Mouse (Mus musculus) right cerebral cortex, adult 18-20 months (tissue): ENCODE data around the gene Sppl2c.
"Not testable (repeated sequence)": the region's sequence is repeated elsewhere in the genome, so short reads cannot be mapped to it uniquely, and the experiment has no call there.

Experiments used
- DNase-seq: peaks from one replicate; pipeline ENCODE4 v3.0.0; 2022; ENCODE audit warnings: mixed read lengths

The Sppl2c gene

GRCm38 (mm10) chr11:104197861-104198260 lies 11.7 kb downstream of the Sppl2c start:
- DNase-seq, result no peak

DNA sequence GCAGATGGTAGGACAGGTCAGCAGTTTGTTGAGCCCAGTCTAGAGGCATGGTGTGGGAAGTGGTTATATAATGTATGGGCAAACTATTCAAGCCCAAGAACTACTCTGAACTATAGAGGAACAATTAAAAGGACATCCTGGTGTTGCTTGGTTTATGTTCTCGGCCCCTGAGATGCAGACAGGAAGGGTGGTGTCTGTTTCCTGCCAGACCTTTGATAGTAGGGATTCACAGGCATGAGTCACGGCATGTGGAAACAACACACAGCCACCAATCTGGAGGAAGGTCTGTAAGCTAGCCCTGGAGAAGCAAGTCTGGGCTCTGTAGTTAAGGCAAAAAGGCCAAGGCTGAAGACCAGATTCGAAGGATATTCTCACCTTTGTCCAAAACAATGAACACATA lies 17.1 kb downstream of the Sppl2c start:
- no peak for DNase-seq

GRCm38 (mm10) chr11:104206573-104206972 lies 20.4 kb downstream of the Sppl2c start:
- no peak for DNase-seq

- DNase-seq, result no peak
These were observed 22.9 kb downstream of the Sppl2c start for GRCm38 (mm10) chr11:104209041-104209440.

DNA sequence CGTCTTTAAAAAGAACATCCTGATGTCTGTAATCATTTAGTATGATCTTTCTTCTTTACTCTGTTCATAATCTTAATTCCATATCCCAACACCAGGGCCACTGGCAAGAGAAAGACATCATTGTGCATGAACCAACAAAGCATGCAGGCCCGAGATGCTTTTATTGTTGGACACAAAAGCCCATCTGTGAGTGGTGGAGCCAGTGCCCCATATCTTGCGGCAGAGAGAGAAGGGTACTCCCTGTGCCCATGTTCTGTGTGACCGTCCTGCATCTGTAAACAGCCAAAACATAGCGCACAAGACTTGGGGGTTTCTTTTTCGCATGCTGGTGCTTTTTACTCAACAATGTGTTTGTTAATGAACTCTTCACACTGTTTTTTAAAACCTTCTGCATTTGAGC lies 25.1 kb downstream of the Sppl2c start:
- DNase-seq, result no peak

DNA sequence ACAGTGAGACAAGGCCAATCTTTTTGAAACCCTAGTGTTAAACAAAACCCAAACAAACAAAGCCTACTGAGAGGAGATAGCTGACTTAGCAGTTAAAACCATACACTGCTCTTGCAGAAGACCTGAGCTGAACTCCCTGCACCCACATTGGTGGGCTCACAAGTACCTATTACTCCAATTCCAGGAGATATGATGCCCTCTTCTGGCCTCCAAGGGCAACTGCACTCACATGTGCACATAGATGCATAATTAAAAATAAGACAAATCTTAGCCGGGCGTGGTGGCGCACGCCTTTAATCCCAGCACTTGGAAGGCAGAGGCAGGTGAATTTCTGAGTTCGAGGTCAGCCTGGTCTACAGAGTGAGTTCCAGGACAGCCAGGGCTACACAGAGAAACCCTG lies 28.0 kb downstream of the Sppl2c start:
- not testable (repeated sequence) for DNase-seq

GRCm38 (mm10) chr11:104218075-104218474 lies 31.9 kb downstream of the Sppl2c start:
- no peak for DNase-seq

DNA sequence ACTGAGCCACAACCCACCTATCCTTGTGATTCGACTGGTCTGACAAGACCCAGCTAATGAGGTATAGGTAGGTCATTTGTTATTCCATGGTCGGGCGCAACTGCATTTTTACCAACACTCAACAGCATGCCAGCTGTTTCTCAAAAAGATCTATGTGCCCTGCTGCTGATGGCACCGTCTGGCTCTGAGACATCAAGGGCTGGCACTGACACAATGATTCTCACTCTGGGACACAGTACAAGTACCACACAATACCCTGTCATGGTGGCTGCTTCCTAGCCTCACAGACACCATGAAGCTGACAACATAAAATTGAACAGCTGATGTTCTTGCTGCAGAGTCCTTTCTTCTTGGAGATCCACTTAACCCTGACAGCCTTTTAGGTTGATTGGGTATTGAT lies 34.2 kb downstream of the Sppl2c start:
- no peak for DNase-seq

DNA sequence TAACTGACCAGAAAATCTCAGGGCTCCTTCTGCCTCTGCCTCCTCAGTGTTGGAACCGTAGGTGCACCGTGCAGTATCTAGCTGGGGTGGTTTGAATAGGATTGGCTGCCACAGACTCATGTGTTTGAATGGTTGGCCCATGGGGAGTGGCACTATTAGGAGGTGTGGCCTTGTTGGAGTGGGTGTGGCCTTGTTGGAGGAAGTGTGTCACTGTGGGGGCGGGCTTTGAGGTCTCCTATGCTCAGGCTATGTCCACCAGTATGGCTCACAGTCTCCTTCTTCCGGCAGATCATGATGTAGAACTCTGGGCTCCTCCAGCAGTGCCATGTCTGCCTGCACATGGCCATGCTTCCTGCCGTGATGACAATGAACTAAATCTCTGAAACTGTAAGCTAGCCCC lies 35.6 kb downstream of the Sppl2c start:
- DNase-seq, result no peak

DNA sequence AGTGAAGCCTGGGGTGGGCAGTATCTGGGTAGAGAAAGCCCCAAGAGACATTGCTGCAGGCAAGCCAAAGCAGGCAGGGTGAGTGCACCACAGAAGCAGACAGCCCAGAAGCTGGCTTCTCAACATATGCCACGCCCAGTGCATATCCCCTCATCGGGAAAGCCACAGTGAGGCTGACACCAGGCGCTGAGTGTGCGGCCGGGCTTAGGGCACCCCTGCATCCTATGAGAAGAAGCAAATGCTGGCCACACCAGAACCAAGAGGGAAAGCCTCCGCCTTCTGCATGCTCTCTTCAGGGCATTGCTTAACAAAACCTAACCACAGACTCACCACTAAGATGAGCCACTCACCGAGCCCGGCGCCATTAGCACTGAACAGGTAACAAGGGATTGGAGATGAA lies 37.2 kb downstream of the Sppl2c start:
- DNase-seq, result no peak

DNA sequence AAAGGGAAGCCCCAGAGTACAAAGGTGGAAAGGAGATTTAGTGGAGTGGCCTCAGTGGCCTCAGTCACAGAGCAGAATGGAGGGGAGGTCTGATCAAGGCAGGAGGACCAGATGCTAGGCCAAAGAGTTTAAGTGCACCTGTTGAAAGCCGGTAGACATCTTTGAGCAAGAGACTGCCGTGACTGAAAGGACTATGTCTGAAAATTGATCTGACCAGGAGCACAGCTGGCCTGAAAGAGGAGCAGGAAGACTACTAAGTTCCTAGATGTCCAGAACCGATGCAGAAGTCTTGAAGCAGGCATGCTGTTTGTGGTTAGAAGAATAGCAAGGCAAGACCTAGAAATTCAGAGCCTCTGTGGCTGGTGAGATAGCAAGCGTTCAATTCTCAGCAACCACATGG lies 43.3 kb downstream of the Sppl2c start:
- no peak for DNase-seq

DNA sequence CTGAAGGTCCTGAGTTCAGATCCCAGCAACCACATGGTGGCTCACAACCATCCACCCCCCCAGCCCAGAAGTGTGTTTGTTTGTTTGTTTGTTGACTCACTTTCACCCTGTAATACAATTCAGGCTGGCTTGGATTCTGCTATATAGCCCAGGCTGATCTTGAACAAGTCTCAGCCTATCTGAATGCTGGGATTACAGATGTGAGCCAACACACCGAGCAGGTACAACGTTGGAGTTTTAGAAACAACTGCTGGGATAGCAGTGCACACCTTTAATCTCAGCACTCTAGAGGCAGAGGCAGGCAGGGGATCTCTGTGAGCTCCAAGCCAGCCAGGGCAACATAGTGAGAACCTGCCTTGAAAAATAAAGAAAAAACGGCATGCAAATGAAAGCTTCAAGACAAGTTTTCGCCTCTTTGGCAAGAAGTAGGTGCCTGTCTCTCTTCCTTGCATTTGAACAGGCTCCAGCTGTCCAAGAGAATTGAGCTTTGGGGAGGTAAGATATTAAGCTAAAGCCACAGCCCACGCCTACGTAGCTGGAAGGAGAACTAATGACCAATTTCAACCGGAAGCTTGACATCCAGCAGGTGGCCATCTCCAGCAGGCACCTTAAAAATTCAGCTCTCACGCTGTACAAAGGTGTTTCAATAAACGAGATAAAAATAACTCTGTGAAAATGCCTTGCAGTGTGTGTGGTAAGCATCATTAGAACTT lies 44.1 kb downstream of the Sppl2c start:
- DNase-seq, result no peak

GRCm38 (mm10) chr11:104231041-104231911 lies 45.1 kb downstream of the Sppl2c start, which contains the start of gene Mapt:
Gene Mapt (plus strand): TSS chr11:104231390.
- DNase-seq, result peak; percentile 94

GRCm38 (mm10) chr11:104232141-104233061 lies 46.3 kb downstream of the Sppl2c start:
- DNase-seq, result peak; percentile 78

GRCm38 (mm10) chr11:104233101-104233500 lies 47.0 kb downstream of the Sppl2c start:
- no peak for DNase-seq

DNA sequence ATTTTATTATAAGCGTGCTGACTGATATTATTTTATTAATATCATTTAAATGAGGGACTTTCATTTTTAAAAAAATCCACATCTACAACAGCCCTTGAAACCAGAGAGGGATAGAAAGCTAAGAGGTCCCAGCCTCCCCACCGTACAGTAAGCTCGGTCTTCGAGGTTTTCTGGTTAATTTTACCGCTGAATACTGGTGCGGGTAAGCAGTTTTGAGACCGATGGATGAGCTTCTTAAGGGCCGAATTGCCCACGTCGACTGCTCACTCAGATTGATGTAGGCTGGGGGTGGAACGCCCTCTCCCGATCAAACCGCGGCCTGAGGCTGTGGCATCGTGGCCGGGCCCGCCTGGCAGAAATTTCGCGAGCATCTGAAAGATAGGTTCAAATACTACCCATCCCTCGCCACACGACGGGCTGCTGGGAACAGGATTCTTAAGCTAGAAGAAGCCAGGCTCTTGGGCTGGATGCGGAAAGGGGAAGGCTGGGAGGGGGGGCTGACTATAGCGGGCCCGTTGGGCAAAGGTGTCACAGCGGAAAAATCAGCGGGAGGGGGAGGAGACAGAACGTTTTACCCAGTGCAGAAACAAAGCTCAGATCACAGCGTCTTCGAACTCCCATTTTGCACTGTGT lies 47.6 kb downstream of the Sppl2c start:
- no peak for DNase-seq

- no peak for DNase-seq
These were observed 48.6 kb downstream of the Sppl2c start for GRCm38 (mm10) chr11:104234680-104235079.

DNA sequence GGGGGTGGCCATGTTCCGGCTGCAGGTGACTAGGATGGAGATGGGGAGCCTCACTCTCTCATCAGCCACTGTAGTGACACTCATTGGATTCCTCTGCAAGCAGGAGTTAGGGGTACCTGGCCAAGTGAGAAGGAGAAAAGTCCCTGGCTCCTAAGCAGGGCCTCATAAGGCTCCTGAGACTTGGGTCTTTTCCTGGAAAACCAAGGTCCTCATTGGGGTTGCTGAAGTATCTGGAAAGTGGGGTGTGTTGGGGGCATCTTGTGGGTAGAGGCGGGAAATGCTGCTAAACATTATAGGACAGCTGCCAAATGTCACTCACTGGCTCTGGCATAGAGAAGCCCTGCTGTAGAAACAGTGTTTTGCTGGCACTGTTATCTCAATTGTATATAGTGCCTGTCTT lies 49.8 kb downstream of the Sppl2c start:
- DNase-seq, result no peak

- peak; percentile 58 for DNase-seq
These were observed 51.1 kb downstream of the Sppl2c start for GRCm38 (mm10) chr11:104237226-104237625.

DNA sequence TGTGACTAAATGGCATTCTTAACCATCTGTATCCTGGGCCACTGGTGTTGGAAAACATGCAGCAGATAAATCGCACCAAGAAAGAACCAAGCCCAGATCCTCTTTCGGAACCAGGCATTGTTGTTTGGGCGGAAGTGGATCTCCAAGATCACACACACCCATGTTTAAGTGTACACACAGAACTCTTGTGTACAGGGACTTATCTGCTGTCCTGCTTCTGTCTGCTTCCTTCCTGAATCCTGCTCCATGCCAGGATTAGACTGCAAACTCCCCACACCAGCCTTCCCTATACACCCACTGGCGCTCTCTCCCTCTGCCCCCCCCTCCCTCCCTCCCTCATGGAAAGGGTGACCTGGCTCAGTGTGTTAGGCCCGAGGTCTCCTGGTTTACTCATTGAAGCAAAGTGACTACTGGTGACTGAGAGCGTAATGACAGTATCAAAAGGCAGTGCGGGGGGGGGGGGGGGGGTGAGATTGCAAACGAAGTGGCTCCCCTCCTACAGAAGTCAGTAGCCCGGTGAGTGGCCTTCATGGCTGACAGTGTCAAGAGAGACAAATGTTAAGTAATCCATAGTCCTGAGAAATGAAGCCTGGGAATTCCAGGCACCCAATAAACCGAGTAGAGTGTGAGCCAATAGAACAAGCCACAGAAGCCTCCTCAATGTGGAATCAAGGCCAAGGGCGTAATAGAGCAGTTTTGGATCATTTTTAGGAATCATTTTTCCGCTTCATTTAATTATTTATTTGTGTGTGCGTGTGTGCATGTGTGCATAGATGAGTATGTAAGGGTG lies 52.0 kb downstream of the Sppl2c start:
- DNase-seq, result no peak
